8 mouse cellular contexts compared by ENCODE assay signal in genomic region chr5:135780331-135780730, GRCm38 (mm10). TPM values are rescaled to one million over a fixed set of nuclear protein-coding genes. Genes with fewer than 3 reads are reported as not detected.
A peak's percentile ranks its signal among the peaks of the same experiment; 100 is the strongest.
DNase-seq lines count a peak whose midpoint lies in the region; ATAC-seq and TF ChIP-seq lines count a peak whose summit lies in the region.

No protein-coding gene starts in this region.

- H3K4me1 ChIP-seq in forebrain, embryonic 10.5 days = peaks cover 31% of the 10 kb centered on the region
- peaks cover 27% of the 10 kb centered on the region for H3K4me1 ChIP-seq in forebrain, embryonic 15.5 days
- H3K4me1 ChIP-seq in lung, embryonic 14.5 days (ENCODE audit: insufficient read depth) = peaks cover 8% of the 10 kb centered on the region; the same call in 1 of the 2 replicates
- H3K4me1 ChIP-seq in hindbrain, embryonic 15.5 days (replicated peaks) = peaks cover 25% of the 10 kb centered on the region

- no peak for DNase-seq in forebrain, embryonic 10.5 days (ENCODE audit: extremely low spot score, low spot score)
- no peak for DNase-seq in lung, embryonic 14.5 days
- DNase-seq in lung, adult 18-20 months = no peak
- peak; percentile 41 for DNase-seq in naive thymus-derived CD4-positive, alpha-beta T cell, adult 2 months (ENCODE audit: low read depth)
- no peak for DNase-seq in adipocyte (ENCODE audit: low spot score)
- no peak for DNase-seq in kidney, postnatal 10 days

- no peak overlapping the region for H3K27ac ChIP-seq in forebrain, embryonic 10.5 days
- no peak overlapping the region for H3K27ac ChIP-seq in forebrain, embryonic 15.5 days (replicated peaks)
- H3K27ac ChIP-seq in lung, embryonic 14.5 days (ENCODE audit: low read depth) = no peak overlapping the region
- H3K27ac ChIP-seq in hindbrain, embryonic 15.5 days (replicated peaks) = no peak overlapping the region

- H3K9me3 ChIP-seq in forebrain, embryonic 10.5 days = no peaks in the 10 kb centered on the region
- H3K9me3 ChIP-seq in forebrain, embryonic 15.5 days = no peaks in the 10 kb centered on the region
- H3K9me3 ChIP-seq in lung, embryonic 14.5 days (ENCODE audit: low read depth, low read length) = no peaks in the 10 kb centered on the region
- no peaks in the 10 kb centered on the region for H3K9me3 ChIP-seq in hindbrain, embryonic 15.5 days

- H3K4me2 ChIP-seq in forebrain, embryonic 15.5 days (replicated peaks) = no peak overlapping the region
- peak overlapping the region; percentile 88; the same call in 1 of the 2 replicates for H3K4me2 ChIP-seq in lung, embryonic 14.5 days
- 0 out of 2 replicates have a peak overlapping the region, but pooled peaks have one; percentile 83 for H3K4me2 ChIP-seq in hindbrain, embryonic 15.5 days

- ATAC-seq in forebrain, embryonic 15.5 days (replicated peaks) = no peak
- ATAC-seq in lung, embryonic 14.5 days (ENCODE audit: insufficient read depth) = no peak
- ATAC-seq in hindbrain, embryonic 15.5 days (ENCODE audit: low FRiP score, low read depth) = no peak

- H3K36me3 ChIP-seq in forebrain, embryonic 10.5 days (replicated peaks) = peaks cover 55% of the 10 kb centered on the region
- H3K36me3 ChIP-seq in forebrain, embryonic 15.5 days = peaks cover 29% of the 10 kb centered on the region
- H3K36me3 ChIP-seq in lung, embryonic 14.5 days (ENCODE audit: insufficient read depth) = peaks cover 53% of the 10 kb centered on the region
- peaks cover 30% of the 10 kb centered on the region for H3K36me3 ChIP-seq in hindbrain, embryonic 15.5 days

- no peak for TF ChIP-seq CTCF in lung, embryonic 14.5 days (IDR thresholded peaks at IDR 0.05; ENCODE audit: low read depth)

- H3K4me3 ChIP-seq in forebrain, embryonic 10.5 days = peak overlapping the region; percentile 87; the same call in 1 of the 2 replicates
- no peak overlapping the region for H3K4me3 ChIP-seq in forebrain, embryonic 15.5 days
- H3K4me3 ChIP-seq in lung, embryonic 14.5 days (ENCODE audit: low read depth, low read length) = no peak overlapping the region
- 0 out of 2 replicates have a peak overlapping the region, but pooled peaks have one; percentile 88 for H3K4me3 ChIP-seq in hindbrain, embryonic 15.5 days

- WGBS in forebrain, embryonic 10.5 days = 89% methylated on average over 8 of the region's 8 CpGs
- 85% methylated on average over 8 of the region's 8 CpGs for WGBS in forebrain, embryonic 15.5 days
- 73% methylated on average over 8 of the region's 8 CpGs for WGBS in lung, embryonic 14.5 days
- WGBS in hindbrain, embryonic 15.5 days = 79% methylated on average over 8 of the region's 8 CpGs

- H3K27me3 ChIP-seq in forebrain, embryonic 10.5 days (ENCODE audit: poor library complexity, severe bottlenecking) = no peaks in the 10 kb centered on the region
- H3K27me3 ChIP-seq in forebrain, embryonic 15.5 days = no peaks in the 10 kb centered on the region
- no peaks in the 10 kb centered on the region for H3K27me3 ChIP-seq in lung, embryonic 14.5 days (ENCODE audit: insufficient read depth, low read length)
- no peaks in the 10 kb centered on the region for H3K27me3 ChIP-seq in hindbrain, embryonic 15.5 days

- H3K9ac ChIP-seq in forebrain, embryonic 15.5 days (replicated peaks) = no peak overlapping the region
- no peak overlapping the region for H3K9ac ChIP-seq in lung, embryonic 14.5 days
- H3K9ac ChIP-seq in hindbrain, embryonic 15.5 days = 0 out of 2 replicates have a peak overlapping the region, but pooled peaks have one; percentile 6

RNA-seq across cellular contexts. Expression of gene Mdh2, which starts 2.1 kb away (rescaled TPM):
- polyA plus RNA-seq in forebrain, embryonic 10.5 days (2016; fragmentation: Nextera tagmentation; extraction: Ambion mirVana) = 573 and 579 TPM in 2 replicates
- polyA plus RNA-seq in forebrain, embryonic 15.5 days (2015; fragmentation: Nextera tagmentation; extraction: Ambion mirVana) = 554 and 557 TPM in 2 replicates
- 464 and 470 TPM in 2 replicates for polyA plus RNA-seq in lung, embryonic 14.5 days (2014; fragmentation: Nextera tagmentation; extraction: Ambion mirVana)
- polyA plus RNA-seq in hindbrain, embryonic 15.5 days (2015; fragmentation: Nextera tagmentation; extraction: Ambion mirVana) = 616 and 619 TPM in 2 replicates

RNA-seq across cellular contexts. Expression of gene Styxl1, which starts 2.1 kb away (rescaled TPM):
- 0.25 TPM in 1 of 2 replicates, not detected in the other for polyA plus RNA-seq in forebrain, embryonic 10.5 days (2016; fragmentation: Nextera tagmentation; extraction: Ambion mirVana)
- 0.34 TPM in 2 replicates for polyA plus RNA-seq in forebrain, embryonic 15.5 days (2015; fragmentation: Nextera tagmentation; extraction: Ambion mirVana)
- polyA plus RNA-seq in lung, embryonic 14.5 days (2014; fragmentation: Nextera tagmentation; extraction: Ambion mirVana) = not detected in 2 replicates
- 0.25 and 0.60 TPM in 2 replicates for polyA plus RNA-seq in hindbrain, embryonic 15.5 days (2015; fragmentation: Nextera tagmentation; extraction: Ambion mirVana)

RNA-seq across cellular contexts. Expression of gene Srrm3, which starts 26.4 kb away (rescaled TPM):
- 2.9 and 4.2 TPM in 2 replicates for polyA plus RNA-seq in forebrain, embryonic 10.5 days (2016; fragmentation: Nextera tagmentation; extraction: Ambion mirVana)
- 56.0 and 61.2 TPM in 2 replicates for polyA plus RNA-seq in forebrain, embryonic 15.5 days (2015; fragmentation: Nextera tagmentation; extraction: Ambion mirVana)
- 0.17 and 0.38 TPM in 2 replicates for polyA plus RNA-seq in lung, embryonic 14.5 days (2014; fragmentation: Nextera tagmentation; extraction: Ambion mirVana)
- polyA plus RNA-seq in hindbrain, embryonic 15.5 days (2015; fragmentation: Nextera tagmentation; extraction: Ambion mirVana) = 79.4 and 90.0 TPM in 2 replicates

RNA-seq across cellular contexts. Expression of gene Tmem120a, which starts 36.1 kb away (rescaled TPM):
- polyA plus RNA-seq in forebrain, embryonic 10.5 days (2016; fragmentation: Nextera tagmentation; extraction: Ambion mirVana) = 54.5 and 61.6 TPM in 2 replicates
- 74.9 and 80.7 TPM in 2 replicates for polyA plus RNA-seq in forebrain, embryonic 15.5 days (2015; fragmentation: Nextera tagmentation; extraction: Ambion mirVana)
- 38.6 and 43.5 TPM in 2 replicates for polyA plus RNA-seq in lung, embryonic 14.5 days (2014; fragmentation: Nextera tagmentation; extraction: Ambion mirVana)
- 88.4 and 89.2 TPM in 2 replicates for polyA plus RNA-seq in hindbrain, embryonic 15.5 days (2015; fragmentation: Nextera tagmentation; extraction: Ambion mirVana)

Comparison
In these comparisons a context has a peak if more than half of its experiments do, and no peak if none do; other contexts are left out.
1. H3K4me3 ChIP-seq: peak in forebrain, embryonic 10.5 days (single experiment) and hindbrain, embryonic 15.5 days (single experiment); none in forebrain, embryonic 15.5 days (single experiment) and lung, embryonic 14.5 days (single experiment).
2. RNA of gene Srrm3, which starts 26.4 kb away (polyA plus RNA-seq): 79.4 to 90.0 TPM in hindbrain, embryonic 15.5 days and 56.0 to 61.2 TPM in forebrain, embryonic 15.5 days; 2.9 to 4.2 TPM in forebrain, embryonic 10.5 days and 0.17 to 0.38 TPM in lung, embryonic 14.5 days; every median in the first group is over 10 times any median in the second.